Mouse (Mus musculus) c-Kit-positive CD71-positive TER-119-negative erythroid progenitor cells, embryonic 14.5 days (primary cell): ENCODE measurements around the gene Nbl1.

Source experiments
- DNase-seq: peaks from one replicate; pipeline ENCODE4 v3.0.0-alpha.2; 2013; ENCODE audit warnings: low read depth

Gene Nbl1

GRCm38 (mm10) chr4:139092356-139093195, at the start of gene Nbl1:
Nbl1 (minus strand) TSS chr4:139092993.
- no peak for DNase-seq

- no peak for DNase-seq
These were observed 49.0 kb upstream of the Nbl1 start for GRCm38 (mm10) chr4:139141785-139142184.

- DNase-seq = no peak
These were observed 47.5 kb upstream of the Nbl1 start for GRCm38 (mm10) chr4:139140267-139140666.

GRCm38 (mm10) chr4:139136011-139136410, 43.2 kb upstream of the Nbl1 start:
- DNase-seq = no peak

GRCm38 (mm10) chr4:139133109-139133508, 40.3 kb upstream of the Nbl1 start:
- DNase-seq = no peak

GRCm38 (mm10) chr4:139131858-139132672, 39.3 kb upstream of the Nbl1 start:
- no peak for DNase-seq

- peak; percentile 98 for DNase-seq
These were observed 38.1 kb upstream of the Nbl1 start, which contains the start of gene Minos1 for GRCm38 (mm10) chr4:139130701-139131549. Minos1 (minus strand) TSS chr4:139131113.

- no peak for DNase-seq
These were observed 37.3 kb upstream of the Nbl1 start for GRCm38 (mm10) chr4:139129806-139130700.

GRCm38 (mm10) chr4:139126475-139126874, 33.7 kb upstream of the Nbl1 start:
- DNase-seq = no peak

- no peak for DNase-seq
These were observed 32.1 kb upstream of the Nbl1 start for GRCm38 (mm10) chr4:139124940-139125339.

GRCm38 (mm10) chr4:139122557-139122956, 29.8 kb upstream of the Nbl1 start:
- no peak for DNase-seq

GRCm38 (mm10) chr4:139120998-139121397, 28.2 kb upstream of the Nbl1 start:
- DNase-seq = no peak

- no peak for DNase-seq
These were observed 27.6 kb upstream of the Nbl1 start for GRCm38 (mm10) chr4:139120281-139120814.

GRCm38 (mm10) chr4:139116356-139117063, 23.7 kb upstream of the Nbl1 start:
- DNase-seq = no peak

- no peak for DNase-seq
These were observed 22.9 kb upstream of the Nbl1 start for GRCm38 (mm10) chr4:139115721-139116120.

GRCm38 (mm10) chr4:139112482-139112881, 19.7 kb upstream of the Nbl1 start:
- no peak for DNase-seq

GRCm38 (mm10) chr4:139111421-139111820, 18.6 kb upstream of the Nbl1 start:
- DNase-seq = no peak

GRCm38 (mm10) chr4:139110858-139111257, 18.1 kb upstream of the Nbl1 start:
- no peak for DNase-seq

GRCm38 (mm10) chr4:139105453-139105852, 12.7 kb upstream of the Nbl1 start:
- DNase-seq = no peak

- no peak for DNase-seq
These were observed 8.8 kb upstream of the Nbl1 start for GRCm38 (mm10) chr4:139101546-139101945.
